Mouse (Mus musculus) retina, adult 2 months (tissue): ENCODE measurements around the gene Bmpr1b.

ENCODE experiments used
- DNase-seq: peaks from one replicate; pipeline ENCODE4 v3.0.0-alpha.2; 2012; ENCODE audit warnings: low read depth, low spot score

Bmpr1b gene

DNA sequence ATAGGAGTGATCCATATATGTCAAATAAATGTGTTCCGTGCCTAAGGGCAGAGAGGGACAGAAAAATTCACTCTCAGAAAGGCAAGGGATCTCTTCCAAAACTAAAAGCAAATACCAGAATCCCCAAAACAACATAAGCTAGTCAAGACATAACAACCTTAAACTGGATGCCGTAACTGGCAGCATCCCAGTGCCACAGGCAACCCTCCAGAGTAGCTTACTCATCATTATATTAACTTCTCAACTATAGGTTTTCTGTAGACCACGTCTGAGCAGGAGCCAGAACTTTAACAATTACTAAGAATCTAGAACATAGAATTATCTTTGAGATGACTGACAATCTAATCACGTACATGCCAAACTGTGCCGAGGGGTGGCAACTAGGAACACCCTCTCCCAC, 128.9 kb downstream of the Bmpr1b start:
- no peak for DNase-seq

DNA sequence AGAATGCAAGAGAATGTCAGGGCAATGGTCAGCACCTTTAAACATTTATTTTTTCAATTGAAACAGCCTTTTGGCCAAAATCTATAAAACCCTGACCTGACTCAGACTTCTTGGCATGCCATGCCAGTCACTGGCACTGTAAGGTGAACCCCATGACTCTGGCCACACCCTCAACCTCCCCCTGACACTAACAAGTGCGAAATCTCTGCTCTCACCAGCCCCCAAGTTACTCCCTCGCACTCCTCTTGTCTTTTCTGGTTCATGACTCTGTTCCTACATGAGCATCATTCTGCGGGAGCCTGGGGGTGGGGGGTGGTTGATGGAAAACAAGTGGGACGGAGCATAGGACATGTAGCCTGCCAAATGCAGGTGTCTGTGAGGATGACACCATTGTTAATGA, 135.1 kb downstream of the Bmpr1b start:
- DNase-seq = no peak

DNA sequence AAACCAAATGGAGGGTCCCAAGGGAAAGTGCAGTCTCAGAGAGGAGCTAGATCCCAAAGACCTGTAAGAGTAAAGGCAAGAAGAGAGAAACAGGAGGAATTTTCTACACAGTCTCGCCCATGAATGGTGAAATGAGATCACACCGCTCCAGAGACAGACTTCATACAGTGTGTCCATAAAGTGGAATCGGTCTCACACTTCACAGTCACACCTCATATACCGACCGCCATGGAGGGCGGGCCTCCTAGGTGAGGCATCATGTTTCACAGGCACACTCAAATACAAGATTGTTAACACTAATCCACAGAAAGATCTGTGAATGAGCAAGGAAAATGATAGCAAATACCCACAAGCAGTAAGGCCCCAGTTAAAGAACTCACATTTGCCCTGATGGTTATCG, 149.5 kb downstream of the Bmpr1b start:
- no peak for DNase-seq

DNA sequence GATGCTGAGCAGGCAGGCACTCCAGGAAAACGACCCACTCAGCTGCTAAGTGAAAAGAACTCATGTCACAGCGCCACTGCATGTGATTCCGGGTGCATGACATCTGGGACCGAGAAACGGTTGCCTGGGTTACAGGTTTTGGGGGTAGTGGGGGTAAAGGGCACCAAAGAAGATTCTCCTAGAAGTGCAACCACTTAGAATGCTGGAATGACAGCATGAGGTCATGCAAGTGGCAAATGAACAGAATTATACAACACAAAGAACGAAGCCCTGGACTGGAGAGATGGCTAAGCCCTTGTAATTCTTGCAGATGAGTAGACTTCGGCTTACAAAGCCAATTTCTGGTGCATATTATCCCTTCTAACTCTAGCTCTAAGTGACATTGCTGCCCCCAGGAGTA, 184.7 kb downstream of the Bmpr1b start:
- no peak for DNase-seq

- no peak for DNase-seq
Measured at GRCm38 (mm10) chr3:141981613-141982432, 187.4 kb downstream of the Bmpr1b start.

GRCm38 (mm10) chr3:141966244-141966643, 203.0 kb downstream of the Bmpr1b start:
- DNase-seq = no peak

DNA sequence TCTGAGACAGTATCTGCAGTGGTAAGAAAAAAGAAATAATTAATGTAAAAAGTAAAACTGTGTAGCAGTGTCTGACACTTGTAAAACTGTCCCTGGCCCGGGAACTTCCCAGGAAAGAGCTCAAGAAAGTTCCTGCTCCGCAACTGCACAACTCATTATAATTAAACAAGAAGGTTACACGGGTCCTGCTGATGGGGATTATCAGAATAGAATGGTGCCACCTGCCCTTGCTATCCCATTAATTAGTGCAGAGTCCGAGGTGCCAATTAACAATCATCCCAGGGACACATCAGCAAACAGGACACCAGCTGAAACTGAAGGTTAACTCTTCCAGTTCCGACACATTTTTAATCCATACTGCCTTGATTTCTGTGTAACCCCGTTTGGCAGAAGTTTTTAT, 216.3 kb downstream of the Bmpr1b start:
- DNase-seq = no peak

DNA sequence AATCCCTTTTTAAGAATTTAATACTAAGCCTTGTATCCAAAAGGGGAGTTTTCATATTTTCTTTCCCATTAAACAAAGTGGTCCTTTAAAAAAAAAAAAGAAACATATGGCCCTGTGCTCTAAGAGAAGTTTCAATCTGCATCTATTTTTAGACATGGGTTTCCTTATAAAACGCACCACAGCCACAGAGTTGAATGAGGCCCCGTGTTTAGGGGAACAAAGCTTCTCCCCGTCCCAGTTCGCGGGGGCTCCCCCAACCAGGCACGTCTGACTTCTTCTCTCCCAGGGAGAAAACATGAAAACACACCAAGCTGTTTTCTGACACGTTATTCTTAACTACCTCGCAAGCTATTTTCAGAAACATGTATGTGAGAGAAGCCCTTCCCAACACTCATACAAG, 218.6 kb downstream of the Bmpr1b start:
- DNase-seq = no peak

DNA sequence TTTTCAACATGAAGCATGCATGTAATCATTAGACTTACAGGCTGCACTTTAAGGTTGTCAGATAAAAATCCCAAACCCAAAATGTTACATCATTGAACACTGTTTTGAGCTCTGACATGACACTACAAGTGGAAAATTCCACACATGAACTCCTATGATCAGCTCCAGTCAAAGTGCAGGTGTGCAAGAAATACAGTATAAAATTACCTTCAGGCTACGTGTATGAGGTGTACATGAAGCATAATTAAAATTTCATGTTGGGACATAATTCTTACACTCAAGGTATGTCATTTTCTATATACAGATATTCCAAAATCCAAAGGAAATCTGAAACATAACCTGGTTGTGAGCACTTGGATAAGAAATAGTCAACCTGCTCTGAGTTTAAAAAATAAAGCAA, 220.7 kb downstream of the Bmpr1b start:
- DNase-seq = no peak

GRCm38 (mm10) chr3:141948096-141948495, 221.1 kb downstream of the Bmpr1b start:
- DNase-seq = no peak

GRCm38 (mm10) chr3:141946846-141947245, 222.4 kb downstream of the Bmpr1b start:
- no peak for DNase-seq

GRCm38 (mm10) chr3:141943317-141943742, 225.9 kb downstream of the Bmpr1b start:
- DNase-seq = no peak

- DNase-seq = no peak
Measured at GRCm38 (mm10) chr3:141940207-141940606, 229.0 kb downstream of the Bmpr1b start.

DNA sequence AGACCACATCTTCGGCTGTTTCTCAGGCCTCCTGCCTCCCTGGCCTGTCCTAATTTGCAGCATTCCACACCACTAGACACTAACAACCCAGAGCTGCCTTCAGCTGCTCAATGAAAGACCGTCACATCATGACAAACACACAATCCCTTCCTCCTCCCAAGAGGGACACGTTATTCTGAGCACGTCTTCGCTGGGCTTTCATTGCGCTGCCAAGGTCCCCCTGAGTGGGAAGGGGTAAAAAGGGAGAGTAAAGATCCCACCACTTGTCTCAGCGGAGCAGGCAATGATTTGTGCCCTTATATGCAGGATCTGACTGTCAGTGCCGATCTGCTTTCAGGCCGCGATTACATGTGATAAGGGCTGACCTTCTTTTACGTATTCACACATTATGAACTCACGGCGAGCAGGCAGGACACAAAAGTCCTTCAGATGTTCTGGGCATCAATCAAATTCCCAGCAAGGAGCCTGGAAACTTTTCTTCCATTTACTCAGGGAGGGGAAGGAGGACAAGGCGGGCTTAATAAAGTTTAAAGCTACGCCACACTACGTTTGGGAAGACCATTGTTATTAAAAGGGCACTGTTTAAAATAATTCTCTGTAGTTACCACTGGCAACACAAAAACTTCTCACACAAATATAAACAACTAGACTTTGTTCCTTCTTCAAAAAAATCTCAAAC, 232.5 kb downstream of the Bmpr1b start:
- no peak for DNase-seq

GRCm38 (mm10) chr3:141932956-141933355, 236.3 kb downstream of the Bmpr1b start:
- DNase-seq = peak; percentile 16

DNA sequence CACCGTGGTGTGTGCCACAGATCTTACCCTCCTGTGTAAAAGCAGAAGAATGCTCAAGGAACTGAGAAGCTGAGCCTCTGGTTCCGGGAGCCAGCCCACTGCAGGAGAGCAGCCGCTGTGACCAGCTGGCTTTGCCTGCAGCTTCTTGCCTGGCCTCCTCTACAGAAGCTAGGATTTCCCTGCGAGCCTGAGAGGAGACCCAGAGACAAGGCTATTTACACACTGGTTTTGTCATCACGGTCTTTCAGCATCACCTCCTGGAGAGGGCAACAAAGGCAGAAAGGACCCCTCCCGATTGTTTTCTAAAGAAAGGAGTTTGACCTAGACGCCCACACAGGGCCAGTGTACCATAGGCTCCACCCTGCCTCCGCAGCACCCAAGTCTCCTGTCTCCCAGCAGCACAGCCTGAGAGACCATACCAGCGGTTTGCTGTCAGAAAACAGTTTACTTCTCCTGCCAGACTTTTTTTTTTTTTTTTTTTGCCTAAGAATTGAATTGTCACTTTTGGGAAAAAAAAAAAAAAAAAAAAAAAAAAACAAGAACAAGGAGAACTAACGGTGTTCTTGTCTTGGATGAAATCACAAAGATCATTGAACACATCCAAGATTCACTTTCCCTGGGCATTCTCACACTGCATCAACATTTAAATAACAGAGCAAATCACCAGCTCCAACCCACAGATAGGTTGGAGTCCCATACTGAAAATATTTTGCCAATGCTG, 237.7 kb downstream of the Bmpr1b start:
- DNase-seq = no peak

- no peak for DNase-seq
Measured at GRCm38 (mm10) chr3:141923442-141923841, 245.8 kb downstream of the Bmpr1b start.

DNA sequence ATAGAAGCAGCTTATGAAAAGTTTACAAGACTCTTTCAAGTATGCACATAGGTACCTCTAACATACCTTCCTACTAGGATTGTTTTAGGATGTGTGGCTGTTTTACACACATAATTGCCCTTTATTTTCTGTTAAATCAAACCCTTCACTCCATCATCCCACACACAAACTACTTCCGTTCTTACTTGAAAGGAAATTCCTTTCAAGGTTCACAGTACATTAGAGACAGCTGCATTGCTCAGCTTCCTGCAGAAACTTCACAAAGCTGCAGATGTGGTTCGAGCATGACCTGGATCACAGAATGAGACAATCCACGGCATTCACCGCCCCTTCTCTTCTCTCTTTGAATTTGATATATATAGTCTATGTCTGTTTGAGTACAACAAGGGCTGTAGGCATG, 248.1 kb downstream of the Bmpr1b start:
- no peak for DNase-seq

DNA sequence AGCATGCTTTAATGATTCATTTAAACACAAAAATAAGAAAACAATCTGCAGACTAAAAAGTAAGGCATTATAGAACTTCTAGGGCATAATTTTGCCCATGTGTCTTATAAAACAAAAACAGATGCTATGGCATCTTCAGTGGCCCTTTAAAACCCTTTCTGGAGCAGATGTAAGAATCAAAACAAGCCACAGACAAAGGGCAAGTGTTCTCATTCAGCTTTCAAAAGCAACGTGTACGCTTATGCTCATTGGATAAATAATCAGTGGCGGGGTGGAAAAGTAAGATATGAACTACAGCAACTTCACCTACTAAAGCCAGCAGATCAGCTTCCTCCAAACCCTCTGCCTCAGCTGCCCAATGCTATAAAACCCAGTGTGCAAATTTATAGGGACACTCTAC, 249.6 kb downstream of the Bmpr1b start:
- no peak for DNase-seq

- no peak for DNase-seq
Measured at GRCm38 (mm10) chr3:141917166-141917565, 252.1 kb downstream of the Bmpr1b start.

- DNase-seq = no peak
Measured at GRCm38 (mm10) chr3:141915995-141916394, 253.2 kb downstream of the Bmpr1b start.

DNA sequence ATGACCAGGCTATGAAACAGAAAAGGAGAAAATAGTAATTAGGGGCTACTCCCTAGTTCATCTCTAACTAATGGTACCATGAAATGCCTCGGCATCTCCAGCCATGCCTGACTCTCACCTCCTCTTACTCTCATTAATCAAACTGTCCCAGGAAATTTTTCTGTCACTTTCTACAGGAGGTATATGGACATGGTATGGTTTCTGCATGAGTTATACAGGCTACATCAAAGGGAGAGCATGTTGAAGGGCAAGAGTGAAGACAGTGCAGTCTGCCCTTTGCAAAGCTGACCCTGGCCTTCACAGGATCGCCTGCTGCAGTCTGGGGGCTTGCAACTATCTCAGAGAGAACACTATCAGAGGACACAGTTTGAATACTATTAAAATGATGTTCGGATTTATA, 254.6 kb downstream of the Bmpr1b start:
- DNase-seq = no peak

GRCm38 (mm10) chr3:141909136-141909535, 260.1 kb downstream of the Bmpr1b start:
- DNase-seq = no peak
